Mouse (Mus musculus) retina, embryonic 14.5 days (tissue): Measurements from ENCODE around the gene Dmkn.

ENCODE experiments used
- DNase-seq: peaks from one replicate; pipeline ENCODE4 v3.0.0-alpha.2; 2015; ENCODE audit warnings: low spot score

Gene Dmkn

DNA sequence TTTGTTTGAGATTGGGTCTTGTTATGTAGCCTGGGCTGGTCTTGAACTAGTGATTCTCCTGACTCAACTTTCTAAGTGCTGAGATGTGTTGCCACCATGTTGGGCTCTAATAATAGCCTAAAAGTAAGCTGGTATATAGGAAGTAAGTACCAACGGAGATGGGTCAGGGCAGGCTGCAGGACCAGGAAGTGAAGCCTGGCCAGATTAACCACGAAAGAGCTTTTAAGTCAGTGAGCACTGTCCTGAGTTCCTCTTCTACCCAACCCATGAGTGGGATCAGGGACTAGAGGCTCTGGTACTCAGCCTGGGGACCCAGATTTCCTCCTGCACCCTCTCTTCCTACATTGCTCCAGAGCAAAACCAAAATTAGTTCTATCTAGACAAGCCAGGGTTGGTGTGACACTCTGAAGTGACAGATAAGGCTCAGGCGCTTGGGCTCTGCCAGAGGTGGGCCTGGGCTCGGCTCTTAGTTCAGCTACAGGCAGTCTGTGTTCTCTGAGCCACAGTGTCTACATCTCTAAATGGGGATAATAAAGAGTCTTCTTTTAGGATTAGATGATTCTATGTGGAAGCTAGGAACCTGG lies 1.7 kb upstream of the Dmkn start:
- DNase-seq = no peak

DNA sequence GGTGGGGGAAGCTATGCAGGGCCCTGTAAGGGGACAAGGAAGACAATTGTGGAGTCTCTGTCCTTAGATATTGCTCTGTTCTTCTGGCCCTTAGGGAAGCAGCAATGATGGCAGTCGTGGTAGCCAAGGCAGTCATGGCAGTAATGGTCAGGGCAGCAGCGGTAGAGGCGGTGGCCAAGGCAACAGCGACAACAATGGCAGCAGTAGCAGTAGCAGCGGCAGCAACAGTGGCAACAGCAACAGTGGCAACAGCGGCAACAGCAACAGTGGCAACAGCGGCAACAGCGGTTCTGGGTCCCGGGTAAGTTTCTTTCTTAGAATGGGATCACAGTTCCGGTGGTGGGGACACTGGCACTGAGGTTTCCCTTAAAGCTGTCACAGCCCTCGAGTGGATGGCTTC lies 1.6 kb downstream of the Dmkn start:
- DNase-seq = peak; percentile 47

DNA sequence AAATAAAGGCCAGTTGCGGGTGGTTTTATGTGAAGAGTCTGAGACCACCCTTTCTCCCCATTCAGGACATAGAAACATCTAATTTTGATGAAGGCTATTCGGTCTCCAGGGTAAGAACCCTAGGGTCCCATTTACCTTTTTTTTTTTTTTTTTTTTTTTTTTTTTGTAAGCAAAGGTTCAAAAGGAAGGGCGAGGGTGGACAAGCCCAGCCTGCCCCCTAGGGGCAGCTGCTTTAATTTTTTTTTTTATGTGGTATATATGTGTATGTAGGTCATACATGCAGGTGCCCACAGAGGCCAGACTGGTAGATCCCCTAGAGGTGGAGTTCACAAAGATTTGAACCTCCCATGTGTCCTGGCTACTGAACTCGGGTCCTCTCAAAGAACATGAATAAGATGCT lies 2.9 kb downstream of the Dmkn start:
- DNase-seq = no peak

DNA sequence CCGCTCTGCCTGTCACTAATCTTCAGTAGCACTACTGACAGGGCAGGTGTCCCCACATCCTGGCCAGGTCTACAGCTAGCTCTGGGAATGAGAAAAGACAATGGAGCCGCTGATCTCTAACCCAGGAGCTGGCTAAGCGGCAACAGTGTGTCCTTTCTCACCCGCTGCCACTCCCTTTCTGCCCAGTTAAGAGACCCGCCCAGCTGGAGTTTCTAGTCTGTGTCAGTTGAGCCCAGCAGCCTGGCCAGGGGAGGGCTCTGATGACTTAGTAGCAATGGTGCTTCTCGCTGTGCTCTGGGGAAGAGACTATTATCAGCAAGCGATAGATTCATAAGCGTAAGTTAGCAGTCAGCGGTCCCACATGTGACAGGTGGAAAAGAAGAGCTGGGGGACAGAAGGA lies 5.7 kb downstream of the Dmkn start:
- DNase-seq = peak; percentile 8

DNA sequence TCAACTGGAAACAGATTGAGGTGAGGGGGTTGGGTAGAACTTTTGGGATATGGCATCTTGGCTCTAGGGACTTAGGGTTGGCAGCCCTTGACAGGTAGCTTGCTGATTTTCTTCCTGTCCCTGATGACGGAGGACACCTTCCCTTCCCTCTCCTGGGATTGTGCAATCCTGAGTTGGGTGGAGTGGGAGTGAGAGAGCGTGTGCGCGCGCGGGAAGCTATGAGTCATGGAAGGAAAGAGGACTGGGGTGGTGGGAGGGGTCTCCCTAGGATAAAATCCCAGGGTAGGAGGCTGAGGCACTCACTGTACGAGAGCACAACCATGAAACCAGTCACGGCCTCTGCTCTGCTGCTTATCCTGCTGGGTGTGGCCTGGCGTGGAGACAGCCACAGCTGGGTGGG lies 12.5 kb downstream of the Dmkn start:
- no peak for DNase-seq

DNA sequence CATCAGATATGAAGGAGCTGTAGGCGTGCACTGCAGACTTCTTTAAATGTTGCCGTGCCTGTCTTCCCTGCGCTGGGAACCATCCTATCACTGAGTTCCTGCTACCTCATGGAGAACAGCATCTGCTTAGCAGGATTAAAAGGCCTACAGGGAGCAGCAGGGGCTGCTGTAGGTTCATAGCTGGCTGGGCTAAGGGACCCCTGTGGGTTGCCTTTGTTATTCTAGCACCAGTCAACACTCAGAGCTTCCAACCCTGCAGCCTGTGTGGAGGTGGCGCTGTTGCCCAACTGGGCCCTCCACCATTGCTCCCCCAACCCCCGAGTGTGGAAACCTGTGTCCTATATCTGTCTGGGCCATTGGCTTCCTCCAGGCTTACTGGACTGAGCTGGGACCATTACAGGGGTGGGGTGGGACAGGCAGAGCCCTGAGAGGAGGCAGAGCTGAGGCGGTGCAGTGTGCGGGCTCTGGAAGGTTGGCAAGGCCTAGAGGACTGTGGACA lies 13.6 kb downstream of the Dmkn start:
- DNase-seq = no peak

DNA sequence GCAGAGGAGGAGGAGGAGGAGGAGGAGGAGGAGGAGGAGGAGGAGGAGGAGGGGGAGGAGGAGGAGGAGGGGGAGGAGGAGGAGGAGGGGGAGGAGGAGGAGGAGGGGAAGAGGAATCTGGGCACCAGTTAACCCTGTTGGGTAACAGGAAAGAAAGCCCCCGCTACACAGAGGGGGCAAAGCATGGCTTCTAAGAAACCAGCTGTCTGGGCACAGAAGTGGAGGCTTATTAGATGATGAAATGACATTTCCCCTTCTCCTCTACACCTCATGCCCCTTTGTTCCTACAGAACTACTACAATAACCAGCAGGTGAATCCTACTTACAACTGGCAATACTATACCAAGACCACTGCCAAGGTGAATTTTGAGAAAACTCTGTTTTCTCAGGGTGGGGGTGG lies 14.4 kb downstream of the Dmkn start:
- DNase-seq = no peak

DNA sequence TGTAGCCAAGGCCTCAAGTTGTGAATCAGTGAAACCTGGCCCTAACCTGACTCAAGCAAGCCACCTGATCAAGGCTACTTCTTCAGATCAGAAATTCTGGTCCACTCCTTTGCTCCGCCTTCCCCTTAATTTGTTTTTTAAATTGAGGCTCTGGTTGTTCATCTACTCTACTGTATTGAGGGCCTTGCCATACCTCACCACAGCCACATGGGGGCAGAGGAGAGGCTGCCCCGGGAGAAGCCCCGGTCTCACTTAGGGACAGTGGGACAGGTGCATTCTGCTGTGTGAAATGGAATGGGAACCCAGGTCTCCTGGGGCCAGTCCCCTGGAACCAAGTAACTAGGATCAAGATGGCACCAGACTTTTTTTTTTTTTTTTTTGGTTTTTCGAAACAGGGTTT lies 18.2 kb downstream of the Dmkn start:
- DNase-seq = no peak

DNA sequence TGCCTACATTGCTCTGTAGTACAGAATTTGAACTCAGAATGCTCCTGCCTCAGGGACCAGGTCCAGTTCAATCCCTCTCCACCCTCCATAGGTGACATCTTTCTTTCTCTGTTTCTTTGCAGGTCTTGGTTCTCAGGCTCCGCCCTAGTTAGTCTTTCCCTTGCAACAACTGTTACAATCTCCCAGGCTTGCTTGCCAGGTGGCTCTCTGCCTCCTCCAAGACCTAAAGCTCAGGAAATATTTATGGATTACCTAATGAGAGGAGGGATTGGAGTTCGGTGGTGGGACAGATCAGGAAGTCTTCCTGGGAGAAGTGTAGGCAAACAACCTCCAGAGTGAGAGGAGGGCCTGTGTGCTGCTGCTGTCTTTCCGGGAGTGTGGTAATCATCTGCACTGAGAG lies 19.1 kb downstream of the Dmkn start:
- no peak for DNase-seq

DNA sequence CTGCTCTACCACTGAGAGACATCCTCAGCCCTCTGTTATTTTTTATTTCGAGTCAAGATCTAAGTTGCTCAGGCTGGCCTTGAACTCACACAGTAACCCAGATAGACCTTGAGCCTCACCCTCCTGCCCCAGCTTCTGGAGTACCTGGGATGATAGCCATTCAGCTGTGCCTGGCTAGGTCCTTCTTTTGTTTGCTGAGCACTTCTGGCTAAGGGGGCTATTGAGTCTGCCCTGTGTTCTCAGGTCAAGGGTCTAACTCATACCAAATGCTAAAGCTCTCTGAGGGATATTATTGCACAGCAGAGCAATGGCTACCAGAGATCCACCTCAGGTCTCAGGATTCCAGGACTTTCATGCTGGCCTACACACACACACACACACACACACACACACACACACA lies 21.6 kb downstream of the Dmkn start:
- DNase-seq = no peak

DNA sequence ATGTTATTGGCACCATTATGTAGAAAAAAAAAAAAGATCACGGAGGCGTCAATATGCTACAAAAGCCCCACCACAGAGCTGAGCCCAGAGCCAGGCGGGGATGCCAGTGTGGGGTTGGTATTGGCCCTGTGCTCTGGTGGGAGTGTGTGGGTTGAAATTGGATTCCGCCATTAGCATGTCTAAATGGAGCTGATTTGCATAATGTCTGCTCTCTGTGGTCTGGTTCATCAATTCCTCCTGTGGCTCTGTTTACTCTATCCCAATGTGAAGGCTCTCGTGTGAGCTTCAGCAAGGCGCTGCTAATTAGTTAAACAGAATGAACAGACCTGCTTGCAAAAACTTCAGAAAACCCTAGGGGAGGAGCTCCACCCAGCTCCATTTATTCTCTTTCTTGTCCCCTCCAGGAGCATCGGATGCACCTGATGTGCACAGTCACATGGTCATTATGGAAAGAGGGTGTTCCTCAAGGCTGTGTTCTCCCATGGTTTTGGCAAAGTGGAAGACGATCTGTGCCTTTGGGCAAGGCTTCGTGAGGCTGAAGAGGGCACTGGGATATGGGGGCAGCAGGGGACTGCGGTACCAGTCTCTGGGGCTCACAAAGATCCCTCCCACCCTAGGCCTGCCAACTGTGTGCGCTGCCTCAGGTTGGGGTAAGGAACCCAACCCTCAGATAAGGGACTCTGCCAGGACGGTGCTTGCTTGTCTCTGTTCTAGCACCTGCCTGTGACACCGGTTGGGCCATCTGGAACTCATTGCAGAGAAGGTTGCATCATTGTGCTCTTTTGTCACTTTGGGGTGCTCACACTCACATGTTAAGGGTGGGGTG lies 22.4 kb downstream of the Dmkn start:
- DNase-seq = no peak

DNA sequence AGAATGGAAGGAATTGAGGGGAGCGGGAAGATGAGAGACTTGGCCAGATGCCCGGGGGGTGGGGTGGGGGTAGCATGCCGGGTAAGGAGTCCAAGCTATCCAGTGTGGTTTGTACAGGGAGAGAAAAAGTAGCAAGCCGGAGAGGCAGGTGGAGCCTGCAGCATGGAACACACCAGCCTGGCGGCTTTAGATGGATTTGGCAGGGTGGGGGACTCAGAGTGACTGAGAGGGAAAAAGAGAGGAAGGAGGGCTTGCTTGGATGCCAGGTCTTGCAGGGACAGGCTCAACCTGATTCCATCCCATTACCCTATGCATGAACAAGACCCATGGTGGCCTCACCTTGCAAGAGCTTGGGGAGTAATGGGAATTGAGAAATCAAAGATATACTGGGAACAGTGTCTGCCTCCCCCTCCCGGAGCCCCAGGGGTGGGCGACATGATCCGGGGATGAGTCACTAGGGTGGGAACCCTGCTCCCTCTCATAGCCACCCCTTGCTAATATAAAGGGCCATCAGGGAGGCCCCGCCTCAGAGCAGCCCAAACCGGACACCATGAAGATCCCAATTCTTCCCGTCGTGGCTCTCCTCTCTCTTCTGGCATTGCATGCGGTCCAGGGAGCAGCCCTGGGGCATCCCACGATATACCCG lies 23.9 kb downstream of the Dmkn start, which contains the start of gene Krtdap:
Krtdap (plus strand) TSS at position 520 of the 646 bp plus-strand sequence.
- no peak for DNase-seq

DNA sequence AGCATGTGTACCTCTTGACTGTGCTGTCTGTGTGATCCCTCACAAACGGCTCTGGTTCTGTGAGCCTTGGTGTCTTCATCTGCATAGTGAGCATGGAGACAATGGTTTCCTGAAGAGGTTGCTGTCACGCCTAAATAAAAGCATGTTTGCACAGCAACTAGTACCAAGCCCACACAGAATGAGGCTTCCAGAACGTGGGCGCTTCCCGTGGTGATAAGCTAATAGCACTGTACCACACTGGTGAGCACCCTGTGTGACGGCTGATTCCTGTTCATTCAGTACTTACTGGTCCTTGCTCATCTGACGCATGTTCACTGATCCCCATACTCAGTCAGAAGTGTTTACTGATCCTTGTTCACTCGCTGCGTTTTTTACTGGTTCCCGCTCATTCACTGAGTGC lies 26.6 kb downstream of the Dmkn start:
- DNase-seq = no peak

DNA sequence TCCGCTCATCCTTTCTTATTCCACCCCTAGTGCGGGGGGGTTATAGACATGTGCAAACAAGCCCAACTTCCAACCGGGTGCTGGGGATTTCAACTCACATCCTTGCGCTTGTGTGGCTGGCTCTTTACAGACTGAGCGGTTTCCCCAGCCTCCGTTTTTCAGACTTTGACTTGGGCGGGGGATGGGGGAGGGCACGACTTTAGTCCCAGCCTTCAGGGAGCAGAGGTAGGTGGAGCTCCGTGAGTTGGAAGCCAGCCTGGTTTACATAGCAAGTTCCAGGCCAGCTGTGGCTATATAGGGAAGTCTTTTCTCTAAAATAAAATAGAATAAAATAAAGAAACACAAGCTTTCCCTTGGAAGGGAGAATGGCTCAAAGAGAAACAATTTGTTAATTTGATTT lies 28.4 kb downstream of the Dmkn start:
- DNase-seq = no peak

DNA sequence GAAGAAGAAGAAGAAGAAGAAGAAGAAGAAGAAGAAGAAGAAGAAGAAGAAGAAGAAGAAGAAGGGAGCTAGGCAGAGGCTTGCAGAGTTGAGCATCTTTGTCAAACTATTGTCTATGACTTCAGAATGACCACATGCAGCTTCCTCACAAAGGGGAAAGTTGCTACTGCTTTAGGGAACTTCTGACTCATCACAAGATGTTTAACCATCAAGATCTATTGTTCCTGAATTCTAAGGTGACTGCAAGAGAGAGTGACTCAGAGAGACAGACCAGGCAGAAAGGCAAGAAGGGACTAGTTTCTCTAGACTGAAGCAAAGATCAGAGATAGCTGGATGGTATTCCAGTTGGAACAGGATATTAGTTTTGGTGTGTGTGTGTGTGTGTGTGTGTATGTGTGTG lies 31.4 kb downstream of the Dmkn start:
- no peak for DNase-seq

DNA sequence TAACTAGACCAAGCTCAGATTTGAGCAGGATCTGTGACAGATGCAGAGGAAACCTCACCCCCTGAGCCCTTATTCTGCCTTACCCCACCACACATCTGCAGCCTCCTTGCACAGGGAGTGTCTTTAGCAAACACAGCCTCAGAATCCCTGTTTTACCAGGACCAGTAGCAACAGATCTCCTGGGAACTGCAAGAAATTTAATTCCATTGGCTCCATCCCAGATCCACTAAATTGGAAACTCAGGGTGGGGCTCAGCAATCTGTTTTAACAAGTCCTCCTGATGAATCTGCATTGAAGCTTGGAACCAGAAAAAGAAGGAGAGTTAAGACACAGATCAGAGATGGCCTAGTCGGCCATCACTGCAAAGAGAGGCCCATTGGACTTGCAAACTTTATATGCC lies 33.2 kb downstream of the Dmkn start:
- no peak for DNase-seq

DNA sequence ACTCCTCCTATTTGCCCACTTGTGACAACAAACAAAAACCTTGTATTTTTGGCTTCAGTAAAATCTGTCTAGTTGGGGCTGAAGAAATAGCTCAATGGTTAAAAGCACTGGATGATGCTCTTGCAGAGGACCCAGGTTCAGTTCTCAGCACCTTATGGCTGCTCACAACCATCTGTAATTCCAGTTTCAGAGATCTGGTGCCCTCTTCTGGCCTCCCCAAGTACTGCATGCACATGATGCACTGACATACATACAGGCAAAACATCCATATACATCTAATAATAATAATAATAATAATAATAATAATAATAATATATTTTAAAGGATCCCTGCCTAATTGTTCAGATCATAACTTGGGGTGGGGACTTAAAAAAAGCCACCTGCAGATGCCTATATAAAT lies 37.1 kb downstream of the Dmkn start:
- no peak for DNase-seq

DNA sequence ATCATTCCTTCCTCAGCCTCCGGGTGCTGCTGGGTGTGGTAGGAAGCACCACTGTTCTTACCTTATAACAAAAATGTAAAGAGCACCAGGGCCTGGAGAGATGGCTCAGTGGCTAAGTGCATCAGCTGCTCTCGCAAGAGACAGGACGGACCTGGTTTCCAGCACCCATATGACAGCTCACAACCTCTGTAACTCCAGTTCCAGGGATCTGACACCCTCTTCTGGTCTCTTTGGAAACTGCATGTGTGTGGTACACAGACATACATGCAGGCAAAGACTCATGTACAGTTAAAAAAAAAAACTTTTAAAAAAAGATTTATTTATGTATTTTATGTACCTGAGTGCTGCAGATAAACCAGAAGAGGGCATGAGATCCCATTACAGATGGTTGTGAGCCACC lies 39.7 kb downstream of the Dmkn start:
- DNase-seq = no peak

DNA sequence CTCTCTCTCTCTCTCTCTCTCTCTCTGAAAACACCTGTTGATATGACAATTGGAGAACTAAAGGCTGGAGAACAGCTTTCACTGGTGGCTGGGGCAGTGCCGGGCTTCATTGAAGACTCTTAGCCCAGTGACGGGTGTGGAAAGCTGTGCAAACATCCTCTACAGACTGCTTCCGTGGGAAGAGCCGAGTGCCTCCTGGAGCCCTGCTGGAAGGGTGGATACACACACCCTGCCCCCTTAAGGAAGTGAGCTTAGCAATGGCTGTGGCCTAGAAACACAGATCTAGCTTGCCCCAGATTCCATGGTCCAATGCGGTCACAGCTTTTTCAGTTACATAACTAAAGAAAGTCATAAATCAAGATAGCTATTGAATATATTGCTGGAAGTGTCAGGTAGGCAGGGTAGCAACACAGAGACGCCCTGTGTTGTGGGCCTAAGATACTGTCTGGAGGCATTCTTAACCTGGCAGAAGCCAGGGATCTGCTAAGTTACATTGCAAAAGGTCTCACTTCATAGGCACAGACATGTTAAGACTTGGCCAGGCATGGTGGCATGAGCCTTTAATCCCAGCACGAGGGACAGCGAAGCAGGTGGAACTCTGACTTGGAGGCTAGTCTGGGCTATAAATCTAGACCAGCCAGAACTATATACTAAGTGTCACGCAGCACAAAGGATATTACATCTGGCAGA lies 40.6 kb downstream of the Dmkn start:
- DNase-seq = no peak

DNA sequence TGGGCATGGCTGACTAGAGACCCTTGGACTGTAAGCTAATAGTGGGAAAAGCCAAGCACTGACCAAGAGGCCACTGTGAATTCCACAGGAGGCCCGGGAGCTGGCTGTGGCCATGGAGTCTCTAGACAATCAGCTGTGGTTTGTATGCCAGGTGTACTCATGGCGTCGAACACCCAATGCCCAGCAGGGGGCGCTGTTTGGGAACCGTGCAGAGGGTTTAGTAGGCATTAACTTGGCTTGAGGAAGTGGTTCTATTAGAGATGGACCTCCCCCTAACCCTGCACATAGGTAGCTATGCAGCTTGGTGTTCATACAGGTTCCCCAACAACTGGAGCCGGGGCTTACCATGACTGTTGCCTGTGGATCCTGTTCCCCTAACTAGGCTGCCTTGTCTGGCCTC lies 42.4 kb downstream of the Dmkn start:
- DNase-seq = peak; percentile 51

DNA sequence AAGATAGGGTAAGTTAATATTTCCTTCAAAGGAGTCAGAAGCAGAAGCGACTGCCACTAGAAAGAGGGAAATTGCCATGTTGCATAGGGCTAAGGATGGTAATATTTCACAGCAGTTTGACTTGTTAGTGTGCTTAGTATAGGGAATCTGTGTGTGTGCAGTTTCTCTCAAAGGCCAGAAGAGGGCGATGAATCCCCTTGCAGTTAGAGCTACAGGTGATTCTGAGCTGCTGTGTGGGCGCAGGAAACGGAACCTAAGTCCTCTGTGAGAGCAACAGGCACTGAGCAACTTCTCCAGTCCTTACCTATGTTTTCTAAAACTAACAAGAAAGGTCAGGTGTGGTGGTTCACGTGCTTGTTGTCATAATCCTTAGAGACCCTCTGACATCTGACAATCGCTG lies 46.8 kb downstream of the Dmkn start:
- peak; percentile 18 for DNase-seq

DNA sequence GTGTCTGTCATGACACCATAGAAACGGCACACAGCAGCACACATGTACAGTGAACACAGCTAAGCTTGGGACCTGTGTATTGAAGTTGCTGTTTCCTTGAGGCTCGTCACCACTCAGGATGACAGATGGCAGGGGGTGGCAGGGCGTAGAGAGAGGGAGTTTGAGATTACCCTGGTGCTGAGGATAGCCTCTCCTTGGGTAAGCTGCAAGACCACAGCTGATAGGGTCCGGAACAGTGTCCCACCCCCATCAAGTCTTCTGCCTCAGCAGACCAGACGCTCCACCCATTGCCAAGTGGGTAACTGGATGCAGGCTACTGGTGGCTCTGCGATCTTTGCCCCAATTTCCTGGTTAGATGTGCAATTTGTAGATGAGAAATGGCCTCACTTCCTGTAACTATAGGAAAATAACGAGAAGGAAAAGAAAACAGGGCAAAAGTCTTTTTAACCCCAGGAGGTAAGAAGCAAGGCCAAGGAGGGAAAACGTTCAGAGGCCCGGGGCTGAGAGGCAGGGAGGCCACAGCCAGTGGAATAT lies 48.3 kb downstream of the Dmkn start:
- DNase-seq = peak; percentile 27
